32 mouse cellular contexts compared by ENCODE assay signal in the genomic region with DNA sequence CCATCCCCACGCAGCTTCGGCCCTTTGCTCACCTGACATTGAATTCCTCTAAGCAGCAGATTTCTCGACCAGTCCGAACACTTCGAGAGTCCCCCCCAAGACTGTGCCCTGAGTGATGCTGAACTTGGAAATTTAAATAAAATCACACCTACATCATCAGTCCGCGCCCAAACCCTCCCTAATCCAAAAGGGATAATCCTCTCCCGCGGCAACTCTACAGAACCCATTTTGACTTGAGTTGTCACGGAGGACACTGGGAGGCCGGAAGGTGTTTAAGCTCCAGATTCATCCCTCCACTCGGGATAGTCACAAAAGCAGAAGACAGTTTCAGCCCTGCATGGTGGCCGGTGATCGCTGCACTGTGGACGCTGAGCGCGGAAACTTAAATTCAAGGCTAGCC. TPM values are rescaled to one million over a fixed set of nuclear protein-coding genes. Genes with fewer than 3 reads are reported as not detected.
"Had no signal": no experiment of that assay in that cellular context is flagged by ENCODE, and none has a peak within 500 bp of the region (broad histone marks: within the 10 kb centered on the region; RNA-seq: fewer than 3 reads in every experiment).

No protein-coding gene starts in this region.

- ATAC-seq: hindbrain, embryonic 16.5 days; inflammation-experienced regulatory T-cells, adult 6 months; intestine, embryonic 15.5 days; intestine, postnatal 0 days had no signal

- H3K36me3 ChIP-seq: heart, embryonic 13.5 days; heart, embryonic 15.5 days; hindbrain, embryonic 10.5 days; hindbrain, embryonic 12.5 days; intestine, embryonic 15.5 days; limb, embryonic 13.5 days; limb, embryonic 15.5 days; liver, embryonic 13.5 days; liver, embryonic 15.5 days had no signal

- H3K4me2 ChIP-seq: heart, embryonic 11.5 days; heart, embryonic 13.5 days; heart, embryonic 15.5 days; hindbrain, embryonic 12.5 days; hindbrain, embryonic 14.5 days; intestine, embryonic 15.5 days; limb, embryonic 13.5 days; limb, embryonic 15.5 days; liver, embryonic 13.5 days; liver, embryonic 15.5 days had no signal

- H3K27me3 ChIP-seq: heart, embryonic 13.5 days; heart, embryonic 15.5 days; intestine, embryonic 15.5 days; limb, embryonic 13.5 days; limb, embryonic 15.5 days; liver, embryonic 13.5 days; liver, embryonic 15.5 days had no signal

- DNase-seq: gastrocnemius, adult 2 months; gastrocnemius, postnatal 10 days; gastrocnemius, postnatal 25 days; heart, adult 2 months; heart, postnatal 14 days; heart, postnatal 36 days; kidney, adult 18-20 months; kidney, adult 8-10 months; kidney, postnatal 10 days; kidney, postnatal 25 days; kidney, postnatal 4 days; liver, embryonic 13.5 days had no signal

- H3K9ac ChIP-seq: heart, embryonic 13.5 days; heart, embryonic 15.5 days; hindbrain, embryonic 12.5 days; hindbrain, embryonic 14.5 days; intestine, embryonic 15.5 days; limb, embryonic 13.5 days; limb, embryonic 15.5 days; liver, embryonic 13.5 days; liver, embryonic 15.5 days had no signal

- H3K27ac ChIP-seq: gastrocnemius, adult 2 months; heart, adult 2 months; heart, embryonic 13.5 days; heart, embryonic 15.5 days; hindbrain, embryonic 10.5 days; hindbrain, embryonic 12.5 days; hindbrain, embryonic 14.5 days; intestine, embryonic 15.5 days; layer of hippocampus, adult 2 months; left cerebral cortex, adult 2 months; limb, embryonic 13.5 days; limb, embryonic 15.5 days; liver, embryonic 13.5 days; liver, embryonic 15.5 days had no signal

- H3K4me1 ChIP-seq: heart, embryonic 13.5 days; heart, embryonic 15.5 days; hindbrain, embryonic 10.5 days; hindbrain, embryonic 12.5 days; intestine, embryonic 15.5 days; limb, embryonic 13.5 days; limb, embryonic 15.5 days; liver, embryonic 13.5 days; liver, embryonic 15.5 days had no signal

- H3K9me3 ChIP-seq: heart, embryonic 15.5 days; intestine, embryonic 15.5 days had no signal

- H3K4me3 ChIP-seq: gastrocnemius, adult 2 months; heart, adult 2 months; heart, embryonic 13.5 days; heart, embryonic 15.5 days; hindbrain, embryonic 10.5 days; hindbrain, embryonic 12.5 days; intestine, embryonic 15.5 days; layer of hippocampus, adult 2 months; left cerebral cortex, adult 2 months; limb, embryonic 13.5 days; limb, embryonic 15.5 days; liver, embryonic 13.5 days; liver, embryonic 15.5 days had no signal

RNA-seq across cellular contexts. Expression of a gene that starts 39.0 kb away (rescaled TPM):
- total RNA-seq: gastrocnemius, adult 2 months; gastrocnemius, postnatal 10 days; gastrocnemius, postnatal 25 days; gastrocnemius, postnatal 4 days; granulocyte monocyte progenitor cell, adult 5-6 weeks; heart, adult 2 months; heart, postnatal 14 days; heart, postnatal 36 days had no signal
- polyA plus RNA-seq: heart, embryonic 11.5 days; heart, embryonic 13.5 days; heart, embryonic 15.5 days; heart, postnatal 0 days; inflammation-experienced regulatory T-cells, adult 6 months; intestine, embryonic 15.5 days; intestine, postnatal 0 days; kidney, embryonic 14.5 days; limb, embryonic 11.5 days; liver, embryonic 13.5 days had no signal

RNA-seq across cellular contexts. Expression of a gene that starts 50.1 kb away (rescaled TPM):
- total RNA-seq: gastrocnemius, adult 2 months; gastrocnemius, postnatal 10 days; gastrocnemius, postnatal 25 days; gastrocnemius, postnatal 4 days; heart, adult 2 months; heart, postnatal 14 days; heart, postnatal 36 days had no signal
- polyA plus RNA-seq: heart, adult 2 months; heart, postnatal 0 days; inflammation-experienced regulatory T-cells, adult 6 months; liver, embryonic 15.5 days had no signal
